Mouse (Mus musculus) CH12.LX (cell line): Measurements from ENCODE around the gene Gm45233. TPM values are rescaled to one million over a fixed set of nuclear protein-coding genes. Genes with fewer than 3 reads are reported as not detected.

Source experiments
- DNase-seq: peaks from one replicate; pipeline ENCODE4 v3.0.0-alpha.2; 2013; ENCODE audit errors: extremely low read depth
- H3K27ac ChIP-seq: 2 replicates; pipeline ENCODE4 v1.5.1; 2012; ENCODE audit warnings: low read depth, mild to moderate bottlenecking, control low read depth, moderate library complexity; ENCODE audit not compliant: insufficient read depth
- H3K27me3 ChIP-seq: replicated peaks from 2 replicates; pipeline ENCODE3; 2012; ENCODE audit warnings: inconsistent platforms
- H3K36me3 ChIP-seq, 2 experiments: replicated peaks in 1 of 2; 2 replicates each; pipeline versions ENCODE3 to v1.6.1; 2012; ENCODE audit warnings: inconsistent platforms in 1 of 2, low read length in 1 of 2, mild to moderate bottlenecking in 1 of 2, mixed read lengths in 1 of 2, moderate library complexity in 1 of 2; ENCODE audit not compliant: control insufficient read depth in 1 of 2, insufficient read depth in 1 of 2
- H3K4me1 ChIP-seq, 2 experiments: 2 replicates each; pipeline ENCODE4 v1.6.1; 2012; ENCODE audit warnings: inconsistent platforms in 1 of 2, moderate library complexity in 1 of 2; ENCODE audit not compliant: insufficient read depth in 2 of 2, control insufficient read depth in 1 of 2
- H3K4me2 ChIP-seq: 2 replicates; pipeline ENCODE4 v1.6.1; 2012; ENCODE audit warnings: low read depth, mild to moderate bottlenecking, control low read depth; ENCODE audit not compliant: poor library complexity, insufficient read depth, severe bottlenecking
- H3K4me3 ChIP-seq, 3 experiments: fragments of 150-350 bp in 1 of 3; sonication (generic) in 1 of 3; replicated peaks in 1 of 3; 2 replicates each; pipeline versions ENCODE3 to v1.5.1; 2011 to 2012; ENCODE audit warnings: low read depth in 2 of 3, low read length in 2 of 3, mild to moderate bottlenecking in 2 of 3, moderate library complexity in 2 of 3, control low read depth in 1 of 3, improper control_type of control experiment in 1 of 3, inconsistent platforms in 1 of 3, mixed read lengths in 1 of 3; ENCODE audit not compliant: poor library complexity in 1 of 3
- H3K79me2 ChIP-seq: replicated peaks from 2 replicates; pipeline ENCODE4 v1.6.1; 2012; ENCODE audit warnings: mild to moderate bottlenecking, moderate library complexity; ENCODE audit not compliant: control insufficient read depth, poor library complexity, insufficient read depth, severe bottlenecking; ENCODE audit errors: extremely low read depth
- H3K9ac ChIP-seq: 2 replicates; pipeline ENCODE4 v1.6.1; 2012; ENCODE audit warnings: low read depth, mild to moderate bottlenecking, control low read depth, moderate library complexity; ENCODE audit not compliant: insufficient read depth
- H3K9me3 ChIP-seq: replicated peaks from 2 replicates; pipeline ENCODE3; 2012; ENCODE audit warnings: low read length, inconsistent platforms, mixed read lengths
- CHD1 ChIP-seq: IDR thresholded peaks from 2 replicates; pipeline ENCODE4 v1.6.1; 2012; ENCODE audit warnings: low read depth, low read length, improper control_type of control experiment, inconsistent platforms
- CTCF ChIP-seq, 2 experiments: IDR thresholded peaks in 1 of 2; conservative IDR thresholded peaks in 1 of 2; 2 replicates each; pipeline ENCODE4 v1.5.1; 2011 to 2012; ENCODE audit warnings: low read depth in 2 of 2, low read length in 2 of 2, improper control_type of control experiment in 1 of 2, inconsistent platforms in 1 of 2, mild to moderate bottlenecking in 1 of 2, moderate library complexity in 1 of 2
- E2F4 ChIP-seq: IDR thresholded peaks from 2 replicates; pipeline ENCODE4 v1.6.1; 2011; ENCODE audit warnings: low read depth, low read length, improper control_type of control experiment; ENCODE audit not compliant: insufficient replicate concordance
- ELF1 ChIP-seq: IDR thresholded peaks from 2 replicates; pipeline ENCODE4 v1.6.1; 2014; ENCODE audit warnings: low read depth, mild to moderate bottlenecking, inconsistent platforms, low read length, improper control_type of control experiment
- EP300 ChIP-seq: IDR thresholded peaks from 2 replicates; pipeline ENCODE4 v1.6.1; 2011; ENCODE audit warnings: low read length, improper control_type of control experiment
- ETS1 ChIP-seq: conservative IDR thresholded peaks from 2 replicates; pipeline ENCODE4 v1.6.1; 2012; ENCODE audit warnings: low read depth, mild to moderate bottlenecking, inconsistent platforms, low read length, improper control_type of control experiment, moderate library complexity
- GABPA ChIP-seq: IDR thresholded peaks from 2 replicates; pipeline ENCODE4 v1.6.1; 2012; ENCODE audit warnings: low read depth, low read length, improper control_type of control experiment, inconsistent platforms; ENCODE audit not compliant: insufficient replicate concordance
- HCFC1 ChIP-seq: IDR thresholded peaks from 2 replicates; pipeline ENCODE4 v1.6.1; 2012; ENCODE audit warnings: low read depth, mild to moderate bottlenecking, inconsistent platforms, low read length, improper control_type of control experiment
- MAFK ChIP-seq: IDR thresholded peaks from 2 replicates; pipeline ENCODE4 v1.6.1; 2011; ENCODE audit warnings: low read length, improper control_type of control experiment; ENCODE audit not compliant: insufficient replicate concordance
- MEF2A ChIP-seq: IDR thresholded peaks from 2 replicates; pipeline ENCODE4 v1.6.1; 2014; ENCODE audit warnings: low read depth, mild to moderate bottlenecking, inconsistent platforms, low read length, improper control_type of control experiment, borderline replicate concordance
- MYC ChIP-seq: IDR thresholded peaks from 2 replicates; pipeline ENCODE4 v1.6.1; 2011; ENCODE audit warnings: low read depth, mild to moderate bottlenecking, improper control_type of control experiment, low read length
- NELFE ChIP-seq: IDR thresholded peaks from 2 replicates; pipeline ENCODE4 v1.6.1; 2011; ENCODE audit warnings: low read depth, low read length, improper control_type of control experiment
- PAX5 ChIP-seq: IDR thresholded peaks from 2 replicates; pipeline ENCODE4 v1.6.1; 2012; ENCODE audit warnings: low read length, inconsistent platforms, mixed read lengths
- POLR2A ChIP-seq: IDR thresholded peaks from 2 replicates; pipeline ENCODE4 v1.6.1; 2011; ENCODE audit warnings: low read depth, mild to moderate bottlenecking, improper control_type of control experiment, low read length
- SIN3A ChIP-seq: IDR thresholded peaks from 2 replicates; pipeline ENCODE4 v1.6.1; 2012; ENCODE audit warnings: low read length, improper control_type of control experiment, inconsistent platforms
- TBP ChIP-seq: conservative IDR thresholded peaks from 2 replicates; pipeline ENCODE4 v1.6.1; 2011; ENCODE audit warnings: low read depth, low read length, improper control_type of control experiment
- TCF12 ChIP-seq: IDR thresholded peaks from 2 replicates; pipeline ENCODE4 v1.6.1; 2014; ENCODE audit warnings: low read depth, mild to moderate bottlenecking, inconsistent platforms, low read length, improper control_type of control experiment
- UBTF ChIP-seq: IDR thresholded peaks from 2 replicates; pipeline ENCODE4 v1.6.1; 2012; ENCODE audit warnings: low read depth, mild to moderate bottlenecking, inconsistent platforms, low read length, improper control_type of control experiment, moderate library complexity
- USF1 ChIP-seq: IDR thresholded peaks from 2 replicates; pipeline ENCODE4 v1.6.1; 2014; ENCODE audit warnings: low read depth, mild to moderate bottlenecking, inconsistent platforms, low read length, improper control_type of control experiment
- ZMIZ1 ChIP-seq: IDR thresholded peaks from 2 replicates; pipeline ENCODE4 v1.6.1; 2012; ENCODE audit warnings: low read depth, mild to moderate bottlenecking, inconsistent platforms, low read length, improper control_type of control experiment
- dilution Hi-C: fragments of 300-500 bp; cut with MboI; formaldehyde crosslinking; loops from 2 replicates; pipeline ENCODE4 v1.14.3; 2020; ENCODE audit warnings: low sequenced_read_pairs; ENCODE audit not compliant: extremely low pct_unique_long_range_greater_than_20kb, extremely low pct_ligation_motif_present
- in situ Hi-C: fragments of 300-500 bp; cut with MboI; formaldehyde crosslinking; loops from 3 replicates; pipeline ENCODE4 v1.14.3; 2019; ENCODE audit warnings: low sequenced_read_pairs, low pct_ligation_motif_present, low pct_unique_long_range_greater_than_20kb, mixed read lengths
- polyA plus RNA-seq: library from polyadenylated mRNA; unstranded; fragments of >175 nt; gene quantifications from 2 replicates; pipeline ENCODE4 v1.2.1, GENCODE M21; 2012; ENCODE audit warnings: low read depth; ENCODE audit not compliant: insufficient read length
- total RNA-seq, 2 experiments: library from RNA; depleted of rRNA; stranded (reverse); fragments of 300-350 nt in 1 of 2; fragments of >200 nt in 1 of 2; gene quantifications; 2 replicates each; pipeline ENCODE4 v1.2.3; 2012 to 2014

The Gm45233 gene
- total and polyA plus RNA-seq, 3 experiments: 0.66 TPM; not detected in 2

DNA sequence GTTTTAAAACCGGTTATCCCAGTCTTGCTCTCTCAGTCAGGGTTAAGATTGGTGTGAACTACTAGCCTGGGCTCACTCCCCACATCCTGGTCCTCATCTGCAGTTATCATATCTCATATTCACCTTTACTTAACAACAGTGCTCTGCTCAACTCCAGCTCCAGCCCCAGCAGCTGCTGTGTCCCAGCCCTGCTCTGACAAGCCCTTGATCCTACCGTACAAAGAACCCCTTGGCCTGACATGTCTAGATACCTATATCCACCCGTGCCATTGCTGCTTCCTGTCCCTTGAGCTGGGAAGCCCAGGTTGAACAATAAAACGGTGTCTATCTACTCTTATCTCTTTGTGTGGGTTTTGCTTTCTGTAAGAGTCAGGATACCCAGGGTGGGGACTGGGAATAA, 14.4 kb upstream of the Gm45233 start:
- dilution Hi-C loops (no loop called here), in situ Hi-C loops (loop anchor here (10.0 kb wide), 1 partner anchor 75 kb away; the partner anchor contains the start of gene Siglecf)
- H3K4me2 ChIP-seq: no peak overlapping the region
- no peak for TF ChIP-seq UBTF
- TF ChIP-seq USF1: no peak
- no peak for TF ChIP-seq POLR2A
- TF ChIP-seq EP300: no peak
- TF ChIP-seq CTCF (conservative IDR thresholded peaks at IDR 0.05 in 1 of 2, IDR thresholded peaks at IDR 0.05 in 1 of 2; ENCODE audit: low read depth in 2 of 2, low read length in 2 of 2): no peak
- no peak for TF ChIP-seq E2F4
- no peak for TF ChIP-seq GABPA
- TF ChIP-seq NELFE: no peak
- TF ChIP-seq TBP: no peak
- no peak for TF ChIP-seq SIN3A
- no peak for TF ChIP-seq PAX5
- H3K4me3 ChIP-seq: no peak overlapping the region
- H3K27ac ChIP-seq: no peak overlapping the region
- no peak overlapping the region for H3K9ac ChIP-seq
- no peaks in the 10 kb centered on the region for H3K36me3 ChIP-seq
- no peaks in the 10 kb centered on the region for H3K79me2 ChIP-seq
- peaks cover 0 to 3% of the 10 kb centered on the region in 2 experiments; a peak in 1 of 4 replicates for H3K4me1 ChIP-seq
- H3K9me3 ChIP-seq: peaks cover 11% of the 10 kb centered on the region
- DNase-seq: no peak
- H3K27me3 ChIP-seq: peaks cover 4% of the 10 kb centered on the region

DNA sequence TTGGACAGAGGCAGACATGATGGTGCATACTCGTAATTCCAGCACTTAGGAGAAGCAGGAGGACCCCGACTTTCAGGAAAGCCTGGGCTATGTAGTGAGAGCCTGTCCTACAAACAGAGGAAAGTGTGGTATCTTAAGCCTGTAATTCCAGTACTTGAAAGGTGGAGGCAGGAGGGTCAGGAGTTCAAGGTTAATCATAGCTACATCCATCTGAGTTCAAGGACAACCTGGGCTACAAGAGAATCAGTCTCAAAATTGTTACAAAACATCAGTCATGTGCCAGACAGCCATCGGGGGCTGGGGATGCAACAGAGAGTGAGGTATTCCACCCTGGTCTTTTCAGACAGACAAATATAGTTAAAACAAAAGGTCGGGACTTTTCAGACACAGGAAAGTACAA, 11.0 kb upstream of the Gm45233 start:
- Histone ChIP-seq H3K79me2 (no peaks in the 10 kb centered on the region), H3K27ac (no peak overlapping the region), H3K4me3 (no peak overlapping the region), H3K4me2 (no peak overlapping the region), H3K36me3 (no peaks in the 10 kb centered on the region), H3K27me3 (peaks cover 4% of the 10 kb centered on the region), H3K9ac (no peak overlapping the region), H3K4me1 (no peaks in the 10 kb centered on the region; a peak in 1 of 4 replicates), H3K9me3 (peaks cover 7% of the 10 kb centered on the region)
- dilution Hi-C loops (no loop called here), in situ Hi-C loops (no loop called here)
- TF ChIP-seq MAFK (no peak), CHD1 (no peak), MEF2A (no peak), E2F4 (no peak), ZMIZ1 (no peak), PAX5 (no peak), ELF1 (no peak), HCFC1 (no peak), MYC (no peak), TBP (no peak), ETS1 (no peak), SIN3A (no peak), TCF12 (no peak)
- no peak for DNase-seq
